Mouse (Mus musculus) lung, postnatal 0 days (tissue): ENCODE results near the gene Vmn1r22.

ENCODE experiments used
- CTCF ChIP-seq: IDR thresholded peaks from 2 replicates; pipeline ENCODE4 v1.5.1; 2016; ENCODE audit warnings: antibody characterized with exemption, mild to moderate bottlenecking
- EP300 ChIP-seq: IDR thresholded peaks from 2 replicates; pipeline ENCODE4 v1.6.1; 2016; ENCODE audit warnings: antibody characterized with exemption, mild to moderate bottlenecking, control low read depth

GRCm38 (mm10) chr6:57859043-57860042 lies 48.5 kb downstream of the Vmn1r22 start:
- TF ChIP-seq CTCF (peak; percentile 91), EP300 (no peak)
